Mouse (Mus musculus) left cerebral cortex, postnatal 4 days (tissue): ENCODE data around the gene Pdzrn3. TPM values are rescaled to one million over a fixed set of nuclear protein-coding genes. Genes with fewer than 3 reads are reported as not detected.

Source experiments
- DNase-seq: peaks from one replicate; pipeline ENCODE4 v3.0.0-alpha.2; 2022
- intact Hi-C: fragments of 180-260 bp; cut with DNase I; formaldehyde crosslinking; loops from one replicate; pipeline ENCODE4 v1.15.1; 2025
- total RNA-seq, 2 experiments: library from RNA; stranded (reverse); gene quantifications; 2 replicates each; pipeline ENCODE4 v1.2.3; 2021

Pdzrn3 gene
- total RNA-seq, 2 experiments from 2014 or later: 42.6 to 47.1 TPM

DNA sequence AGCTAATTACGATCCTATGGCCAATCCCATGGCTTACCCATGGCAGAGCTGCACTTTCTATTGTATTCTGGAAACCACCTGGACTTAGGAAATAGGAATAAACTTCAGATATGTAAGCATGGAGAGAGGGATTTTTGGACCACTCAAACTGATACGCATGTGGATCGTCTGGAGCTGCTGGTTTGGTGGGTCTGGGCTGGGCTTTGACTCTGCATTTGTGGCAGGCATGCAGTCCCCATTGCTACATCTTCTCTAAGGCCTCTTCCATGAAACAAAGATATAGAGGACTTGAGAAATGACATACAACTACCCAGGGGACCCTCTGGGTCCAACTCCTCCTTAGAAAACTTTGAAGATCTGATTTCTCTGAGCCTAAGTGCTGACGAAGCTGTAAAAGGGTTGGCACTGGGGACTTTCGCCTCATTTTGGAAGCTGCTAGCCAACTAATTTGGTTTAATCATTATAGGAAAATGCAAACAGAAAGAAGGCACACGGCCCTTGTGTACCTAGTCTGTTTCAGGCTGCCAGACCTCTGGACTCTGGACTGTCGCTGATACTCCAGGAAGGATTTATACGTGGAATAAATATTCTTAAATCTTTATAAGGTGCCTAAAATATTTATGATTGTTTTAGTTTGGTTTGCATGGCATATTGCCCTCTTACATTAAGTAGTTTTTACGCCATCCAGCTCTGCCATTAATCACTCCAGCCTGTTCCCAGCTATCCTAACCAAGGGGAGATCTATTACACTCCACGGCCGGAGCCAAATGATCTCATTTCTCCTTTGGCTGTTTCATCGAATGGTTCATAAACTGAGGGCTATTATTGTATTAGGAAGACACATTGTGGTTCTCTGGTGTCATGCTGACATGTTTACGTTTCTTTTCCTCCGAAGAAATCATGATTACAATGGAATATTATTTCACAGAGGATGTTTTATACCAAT, 275.7 kb downstream of the Pdzrn3 start:
- DNase-seq: no peak
- intact Hi-C loops: no loop called here
